Mouse (Mus musculus) spleen, postnatal 4 days (tissue): ENCODE measurements around the gene Mtnr1b.

Source experiments
- DNase-seq, 2 experiments: peaks; one replicate each; pipeline ENCODE4 v3.0.0; 2022; ENCODE audit warnings: low spot score in 2 of 2

Gene Mtnr1b

GRCm38 (mm10) chr9:15802413-15803027 is 71.8 kb downstream of the Mtnr1b start:
- no peak for DNase-seq

GRCm38 (mm10) chr9:15800402-15800801 is 74.0 kb downstream of the Mtnr1b start:
- DNase-seq, result no peak

GRCm38 (mm10) chr9:15794408-15794807 is 79.9 kb downstream of the Mtnr1b start:
- no peak for DNase-seq

GRCm38 (mm10) chr9:15792076-15792475 is 82.3 kb downstream of the Mtnr1b start:
- DNase-seq, result no peak

GRCm38 (mm10) chr9:15786610-15787009 is 87.7 kb downstream of the Mtnr1b start:
- DNase-seq, result no peak

GRCm38 (mm10) chr9:15786192-15786591 is 88.2 kb downstream of the Mtnr1b start:
- no peak for DNase-seq

GRCm38 (mm10) chr9:15781936-15782335 is 92.4 kb downstream of the Mtnr1b start:
- DNase-seq, result no peak

GRCm38 (mm10) chr9:15774911-15775310 is 99.4 kb downstream of the Mtnr1b start:
- no peak for DNase-seq
